Mouse (Mus musculus): ENCODE results near the gene S100b. TPM values are rescaled to one million over a fixed set of nuclear protein-coding genes. Genes with fewer than 3 reads are reported as not detected.

S100b gene
- polyA plus RNA-seq, 1 experiment from 2014 or later = not detected

- Histone ChIP-seq H3K4me1 (peaks cover 22% of the 10 kb centered on the region), H3K4me3 (no peak overlapping the region), H3K36me3 (replicated peaks) (no peaks in the 10 kb centered on the region), H3K9me3 (no peaks in the 10 kb centered on the region), H3K27ac (no peak overlapping the region), H3K27me3 (ENCODE audit: poor library complexity, severe bottlenecking) (no peaks in the 10 kb centered on the region)
- WGBS = 65% methylated on average over 4 of the region's 4 CpGs
- no peak for DNase-seq (ENCODE audit: extremely low spot score, low spot score)
Measured at GRCm38 (mm10) chr10:76246601-76247000, 7.1 kb upstream of the S100b start.

- no peaks in the 10 kb centered on the region for H3K36me3 ChIP-seq (replicated peaks)
- H3K27ac ChIP-seq = no peak overlapping the region
- H3K27me3 ChIP-seq (ENCODE audit: poor library complexity, severe bottlenecking) = no peaks in the 10 kb centered on the region
- no peaks in the 10 kb centered on the region for H3K9me3 ChIP-seq
- peaks cover 22% of the 10 kb centered on the region for H3K4me1 ChIP-seq
- 42% methylated on average over 21 of the region's 21 CpGs for WGBS
- no peak for DNase-seq (ENCODE audit: extremely low spot score, low spot score)
- H3K4me3 ChIP-seq = no peak overlapping the region
Measured at GRCm38 (mm10) chr10:76247960-76248646, 5.5 kb upstream of the S100b start.

- no peaks in the 10 kb centered on the region for H3K9me3 ChIP-seq
- peaks cover 22% of the 10 kb centered on the region for H3K4me1 ChIP-seq
- DNase-seq (ENCODE audit: extremely low spot score, low spot score) = no peak
- no peaks in the 10 kb centered on the region for H3K36me3 ChIP-seq (replicated peaks)
- H3K27me3 ChIP-seq (ENCODE audit: poor library complexity, severe bottlenecking) = no peaks in the 10 kb centered on the region
- no peak overlapping the region for H3K27ac ChIP-seq
- 69% methylated on average over 5 of the region's 5 CpGs for WGBS
- no peak overlapping the region for H3K4me3 ChIP-seq
Measured at GRCm38 (mm10) chr10:76248647-76248968, 5.0 kb upstream of the S100b start.

GRCm38 (mm10) chr10:76250870-76251269, 2.8 kb upstream of the S100b start:
- H3K9me3 ChIP-seq = no peaks in the 10 kb centered on the region
- WGBS = 81% methylated on average over 7 of the region's 7 CpGs
- H3K36me3 ChIP-seq (replicated peaks) = no peaks in the 10 kb centered on the region
- no peak overlapping the region for H3K4me3 ChIP-seq
- H3K27ac ChIP-seq = no peak overlapping the region
- no peak for DNase-seq (ENCODE audit: extremely low spot score, low spot score)
- no peaks in the 10 kb centered on the region for H3K27me3 ChIP-seq (ENCODE audit: poor library complexity, severe bottlenecking)
- peaks cover 22% of the 10 kb centered on the region for H3K4me1 ChIP-seq

GRCm38 (mm10) chr10:76253079-76253478, 574 bp upstream of the S100b start:
- Histone ChIP-seq H3K4me3 (no peak overlapping the region), H3K4me1 (peaks cover 6% of the 10 kb centered on the region), H3K27ac (no peak overlapping the region), H3K9me3 (no peaks in the 10 kb centered on the region), H3K36me3 (replicated peaks) (no peaks in the 10 kb centered on the region), H3K27me3 (ENCODE audit: poor library complexity, severe bottlenecking) (no peaks in the 10 kb centered on the region)
- no peak for DNase-seq (ENCODE audit: extremely low spot score, low spot score)
- WGBS = 98% methylated on average over 1 of the region's 1 CpGs

GRCm38 (mm10) chr10:76255617-76256016, 2.0 kb downstream of the S100b start:
- H3K4me3 ChIP-seq = no peak overlapping the region
- H3K36me3 ChIP-seq (replicated peaks) = no peaks in the 10 kb centered on the region
- WGBS = 83% methylated on average over 6 of the region's 6 CpGs
- H3K27ac ChIP-seq = no peak overlapping the region
- no peak for DNase-seq (ENCODE audit: extremely low spot score, low spot score)
- H3K9me3 ChIP-seq = no peaks in the 10 kb centered on the region
- H3K4me1 ChIP-seq = peaks cover 15% of the 10 kb centered on the region
- no peaks in the 10 kb centered on the region for H3K27me3 ChIP-seq (ENCODE audit: poor library complexity, severe bottlenecking)

GRCm38 (mm10) chr10:76257231-76257630, 3.6 kb downstream of the S100b start:
- peaks cover 20% of the 10 kb centered on the region for H3K4me1 ChIP-seq
- no peaks in the 10 kb centered on the region for H3K27me3 ChIP-seq (ENCODE audit: poor library complexity, severe bottlenecking)
- WGBS = 97% methylated on average over 7 of the region's 7 CpGs
- no peak overlapping the region for H3K27ac ChIP-seq
- no peaks in the 10 kb centered on the region for H3K36me3 ChIP-seq (replicated peaks)
- H3K9me3 ChIP-seq = no peaks in the 10 kb centered on the region
- DNase-seq (ENCODE audit: extremely low spot score, low spot score) = no peak
- no peak overlapping the region for H3K4me3 ChIP-seq

- no peak overlapping the region for H3K4me3 ChIP-seq
- H3K36me3 ChIP-seq (replicated peaks) = no peaks in the 10 kb centered on the region
- H3K4me1 ChIP-seq = peaks cover 22% of the 10 kb centered on the region
- H3K27me3 ChIP-seq (ENCODE audit: poor library complexity, severe bottlenecking) = no peaks in the 10 kb centered on the region
- 91% methylated on average over 12 of the region's 12 CpGs for WGBS
- H3K27ac ChIP-seq = no peak overlapping the region; the same call in 1 of the 2 replicates
- no peak for DNase-seq (ENCODE audit: extremely low spot score, low spot score)
- no peaks in the 10 kb centered on the region for H3K9me3 ChIP-seq
Measured at GRCm38 (mm10) chr10:76257719-76258390, 4.2 kb downstream of the S100b start.

- 85% methylated on average over 18 of the region's 18 CpGs for WGBS
- DNase-seq (ENCODE audit: extremely low spot score, low spot score) = no peak
- Histone ChIP-seq H3K27me3 (ENCODE audit: poor library complexity, severe bottlenecking) (no peaks in the 10 kb centered on the region), H3K4me3 (no peak overlapping the region), H3K27ac (no peak overlapping the region), H3K9me3 (no peaks in the 10 kb centered on the region), H3K36me3 (replicated peaks) (peaks cover 4% of the 10 kb centered on the region), H3K4me1 (peaks cover 22% of the 10 kb centered on the region)
Measured at GRCm38 (mm10) chr10:76259566-76260232, 6.0 kb downstream of the S100b start.

GRCm38 (mm10) chr10:76260358-76261059, 6.9 kb downstream of the S100b start:
- H3K36me3 ChIP-seq (replicated peaks) = peaks cover 12% of the 10 kb centered on the region
- peaks cover 22% of the 10 kb centered on the region for H3K4me1 ChIP-seq
- no peaks in the 10 kb centered on the region for H3K27me3 ChIP-seq (ENCODE audit: poor library complexity, severe bottlenecking)
- 0 out of 2 replicates have a peak overlapping the region, but pooled peaks have one; percentile 5 for H3K27ac ChIP-seq
- WGBS = 60% methylated on average over 11 of the region's 11 CpGs
- DNase-seq (ENCODE audit: extremely low spot score, low spot score) = no peak
- no peaks in the 10 kb centered on the region for H3K9me3 ChIP-seq
- H3K4me3 ChIP-seq = no peak overlapping the region

- H3K27ac ChIP-seq = no peak overlapping the region
- peaks cover 19% of the 10 kb centered on the region for H3K36me3 ChIP-seq (replicated peaks)
- no peak for DNase-seq (ENCODE audit: extremely low spot score, low spot score)
- no peaks in the 10 kb centered on the region for H3K27me3 ChIP-seq (ENCODE audit: poor library complexity, severe bottlenecking)
- no peaks in the 10 kb centered on the region for H3K9me3 ChIP-seq
- peaks cover 22% of the 10 kb centered on the region for H3K4me1 ChIP-seq
- no peak overlapping the region for H3K4me3 ChIP-seq
- 82% methylated on average over 3 of the region's 3 CpGs for WGBS
Measured at GRCm38 (mm10) chr10:76261447-76261846, 7.8 kb downstream of the S100b start.

GRCm38 (mm10) chr10:76262431-76262830, 8.8 kb downstream of the S100b start:
- Histone ChIP-seq H3K27ac (0 out of 2 replicates have a peak overlapping the region, but pooled peaks have one; percentile 25), H3K4me3 (no peak overlapping the region), H3K27me3 (ENCODE audit: poor library complexity, severe bottlenecking) (no peaks in the 10 kb centered on the region), H3K9me3 (no peaks in the 10 kb centered on the region), H3K4me1 (peaks cover 22% of the 10 kb centered on the region), H3K36me3 (replicated peaks) (peaks cover 25% of the 10 kb centered on the region)
- 72% methylated on average over 4 of the region's 4 CpGs for WGBS
- DNase-seq (ENCODE audit: extremely low spot score, low spot score) = no peak

All from forebrain, embryonic 10.5 days (tissue).